Mouse (Mus musculus) frontal cortex, postnatal 25 days (tissue): ENCODE data around the gene Eif2a.

ENCODE experiments used
- DNase-seq, 2 experiments: peaks; one replicate each; pipeline ENCODE4 v3.0.0; 2022; ENCODE audit warnings: low spot score in 2 of 2

Gene Eif2a

DNA sequence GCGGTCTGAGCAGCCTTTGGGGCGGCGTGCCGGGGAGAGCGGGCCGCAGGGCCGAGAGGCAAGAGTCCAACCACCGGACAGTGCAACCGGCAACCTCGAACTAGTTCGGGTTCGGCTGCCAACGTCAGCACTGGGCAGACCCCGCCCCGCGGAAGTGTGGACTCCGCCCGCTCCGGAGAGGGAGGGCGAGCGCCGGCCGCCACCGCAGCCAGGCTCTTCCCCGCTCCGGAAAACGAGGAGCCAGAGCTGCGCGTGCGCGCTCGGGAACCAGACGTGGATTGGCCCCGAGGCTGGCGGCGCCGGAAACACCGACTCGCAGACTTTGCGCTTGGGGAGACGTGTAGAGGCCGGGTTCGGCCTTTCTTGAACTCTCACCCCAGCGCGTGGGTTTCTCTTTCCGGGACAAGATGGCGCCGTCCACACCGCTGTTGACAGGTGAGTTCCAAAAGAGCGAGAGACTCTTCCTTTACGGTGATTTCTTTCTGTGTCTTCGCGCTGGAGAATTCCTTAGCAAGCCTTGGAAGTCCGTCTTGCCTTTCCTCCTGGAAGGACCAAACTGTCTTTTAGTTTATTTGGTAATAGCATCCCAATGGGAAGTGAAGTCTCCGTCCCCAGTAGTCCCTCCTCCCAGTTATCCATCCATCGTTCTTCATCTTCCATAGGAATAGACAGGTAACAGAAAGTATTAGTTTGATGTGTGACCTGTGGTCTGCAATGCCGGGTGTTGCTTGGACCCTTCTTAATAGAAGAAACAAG is at the start of gene Eif2a, which contains the start of gene Serp1:
Gene Eif2a, plus strand, starts transcription at position 170 of the 756 bp plus-strand sequence.
Gene Serp1, minus strand, starts transcription at position 241 of the 756 bp plus-strand sequence.
- DNase-seq: peak; percentile 94 to 98

DNA sequence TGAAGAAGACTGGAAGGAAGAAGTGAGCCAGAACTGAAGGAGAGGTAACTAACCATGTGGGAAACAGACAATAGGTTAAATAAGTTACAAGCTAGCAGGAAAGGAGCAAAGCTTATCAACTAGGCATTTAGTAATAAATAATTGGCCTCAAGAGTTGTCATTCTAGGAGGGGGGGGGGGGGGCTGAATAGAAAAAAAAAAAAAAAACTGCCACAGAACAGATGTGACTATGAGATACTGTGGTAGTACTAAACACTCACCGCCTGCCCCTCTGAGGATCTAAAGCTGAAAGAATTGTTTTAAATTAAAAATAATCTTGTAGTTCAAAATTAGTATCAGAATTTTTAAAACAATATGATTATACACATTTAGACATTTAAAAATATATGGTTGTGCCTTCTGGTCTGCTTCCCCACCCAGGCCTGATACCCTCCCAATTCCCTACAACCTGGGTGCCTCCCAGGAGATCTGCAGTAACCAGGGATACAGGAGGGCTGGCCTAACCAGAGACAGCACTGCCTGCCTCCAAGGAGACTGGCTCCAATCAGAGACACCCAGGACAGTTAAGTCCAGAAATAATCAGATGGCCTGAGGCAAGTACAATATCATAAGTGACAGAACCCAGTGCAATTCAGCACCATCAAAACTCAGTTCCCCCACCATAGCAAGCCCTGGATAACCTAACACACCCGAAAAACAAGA is 46.7 kb upstream of the Eif2a start:
- no peak for DNase-seq

DNA sequence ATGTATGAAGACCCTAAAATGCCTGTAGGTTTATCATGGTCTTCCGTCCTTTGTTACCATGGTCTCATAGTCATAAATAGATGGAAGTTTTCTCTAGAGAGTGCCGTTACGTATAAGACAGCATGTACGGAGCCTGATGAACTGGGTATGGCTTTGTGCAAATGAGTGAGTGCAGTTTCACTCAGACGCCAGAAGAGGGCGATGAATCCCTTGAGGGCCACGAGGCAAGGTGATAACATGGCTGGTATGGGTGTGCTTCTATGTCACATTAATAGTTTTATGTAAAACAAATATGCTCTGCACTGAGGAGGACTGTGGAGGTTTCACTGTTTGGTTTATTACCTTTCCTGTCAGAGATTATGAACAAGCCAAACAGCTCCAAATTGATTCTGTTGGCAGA is 39.7 kb upstream of the Eif2a start:
- no peak for DNase-seq

DNA sequence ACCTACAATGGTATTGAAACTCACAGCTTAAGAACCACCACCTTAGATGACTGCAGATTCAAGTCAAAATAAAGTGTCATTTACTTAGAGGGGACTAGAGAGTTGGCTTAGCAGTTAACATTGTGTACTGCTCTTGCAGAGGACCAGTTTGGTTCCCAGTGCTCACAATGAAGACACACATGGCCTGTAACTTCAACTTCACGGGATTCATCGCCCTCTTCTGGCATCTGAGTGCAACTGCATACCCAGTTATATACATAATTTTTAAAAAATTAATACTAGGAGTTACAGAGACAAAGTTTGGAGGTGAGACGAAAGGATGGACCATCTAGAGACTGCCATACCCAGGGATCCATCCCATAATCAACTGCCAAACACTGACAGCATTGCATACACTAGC is 38.5 kb upstream of the Eif2a start:
- no peak for DNase-seq

DNA sequence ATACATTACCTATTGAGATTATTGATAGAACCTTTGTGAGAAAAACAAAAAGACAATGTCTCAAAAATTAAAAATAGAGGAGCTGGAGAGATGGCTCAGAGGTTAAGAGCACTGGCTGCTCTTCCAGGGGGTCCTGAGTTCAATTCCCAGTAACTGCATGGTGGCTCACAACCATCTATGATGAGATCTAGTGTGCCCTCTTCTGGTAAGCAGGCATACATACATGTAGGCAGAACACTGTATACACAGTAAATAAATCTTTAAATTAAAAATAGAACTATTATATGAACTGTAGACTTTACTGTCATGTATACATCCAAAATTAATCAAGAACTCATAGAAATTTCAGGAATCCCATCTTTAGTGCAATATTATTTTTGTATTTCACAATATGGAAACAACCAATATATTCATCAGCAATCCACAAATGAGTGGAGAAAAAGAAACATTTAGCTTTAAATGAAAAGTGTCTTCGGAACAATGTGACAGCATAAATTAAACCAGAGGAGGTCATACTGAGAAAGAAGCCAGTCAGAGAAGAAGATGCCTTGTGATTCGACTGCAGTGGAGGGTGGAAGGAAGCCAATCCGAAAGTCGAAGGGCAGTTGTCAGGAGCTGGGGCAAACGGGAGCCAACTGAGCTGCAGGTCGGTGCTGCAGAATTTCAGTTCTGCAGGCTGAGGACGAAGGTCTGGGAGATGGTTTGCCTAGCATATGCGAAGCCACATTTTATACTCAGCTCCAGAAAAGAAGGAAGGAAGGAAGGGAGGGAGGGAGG is 37.4 kb upstream of the Eif2a start:
- no peak for DNase-seq

DNA sequence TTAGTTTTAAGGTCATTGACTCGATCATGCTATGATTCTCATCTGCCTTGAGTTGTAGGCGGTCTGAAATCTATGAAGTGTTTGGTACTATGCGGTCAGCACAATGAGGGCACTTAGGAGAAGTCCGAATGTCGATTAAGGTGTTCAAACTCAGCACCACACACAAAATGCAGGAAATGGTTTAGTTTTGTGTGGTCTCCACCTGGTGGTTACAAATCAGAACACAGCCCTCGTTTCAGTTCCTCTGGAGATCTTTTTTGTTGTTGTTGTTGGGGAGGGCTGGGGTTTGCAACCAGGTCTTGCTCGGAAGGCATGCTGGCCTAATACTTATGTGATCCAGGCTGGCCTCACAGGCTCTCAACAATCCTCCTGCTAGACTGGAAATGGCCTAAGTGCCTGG is 34.8 kb upstream of the Eif2a start:
- peak in 1 of 2 experiments; percentile 11 for DNase-seq

DNA sequence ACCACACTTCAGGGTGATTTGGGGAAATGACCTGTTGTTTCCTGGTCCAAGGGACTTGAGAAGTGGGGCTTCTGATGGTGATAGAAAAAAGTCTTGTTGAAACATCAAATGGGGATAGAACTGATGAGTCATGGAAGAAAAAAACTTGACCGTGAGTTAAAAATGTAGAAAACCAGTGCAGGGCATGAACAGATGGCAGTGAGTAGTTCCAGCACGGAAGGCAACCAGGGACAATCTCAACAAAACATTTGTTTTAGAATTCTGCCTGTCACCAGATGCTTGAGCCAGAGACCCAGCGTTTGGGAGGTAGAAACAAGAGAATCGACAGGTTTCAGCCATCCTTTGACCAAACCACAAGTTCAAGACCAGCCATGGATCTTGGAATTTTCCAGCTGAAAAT is 32.0 kb upstream of the Eif2a start:
- peak in 1 of 2 experiments; percentile 9 for DNase-seq

DNA sequence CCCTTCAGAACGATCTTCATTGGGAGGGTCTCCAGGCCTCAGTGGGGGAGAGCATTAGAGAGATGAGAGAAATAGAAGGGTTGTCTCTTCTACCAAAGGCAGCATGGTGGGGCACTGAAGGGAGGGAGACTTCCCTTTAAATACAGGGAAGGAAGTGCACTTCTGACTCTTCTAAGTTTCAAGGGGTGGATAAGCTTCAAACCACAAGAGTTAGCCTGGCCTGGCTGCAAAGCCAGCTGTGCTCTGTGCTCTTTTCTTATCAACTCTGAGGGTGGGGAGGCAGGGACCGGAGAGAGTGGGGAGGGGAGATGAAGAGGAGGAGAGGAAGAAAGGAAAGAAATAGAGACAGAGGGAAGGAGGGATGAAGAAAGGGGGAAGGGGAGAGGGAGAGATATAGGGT is 23.7 kb upstream of the Eif2a start:
- no peak for DNase-seq

DNA sequence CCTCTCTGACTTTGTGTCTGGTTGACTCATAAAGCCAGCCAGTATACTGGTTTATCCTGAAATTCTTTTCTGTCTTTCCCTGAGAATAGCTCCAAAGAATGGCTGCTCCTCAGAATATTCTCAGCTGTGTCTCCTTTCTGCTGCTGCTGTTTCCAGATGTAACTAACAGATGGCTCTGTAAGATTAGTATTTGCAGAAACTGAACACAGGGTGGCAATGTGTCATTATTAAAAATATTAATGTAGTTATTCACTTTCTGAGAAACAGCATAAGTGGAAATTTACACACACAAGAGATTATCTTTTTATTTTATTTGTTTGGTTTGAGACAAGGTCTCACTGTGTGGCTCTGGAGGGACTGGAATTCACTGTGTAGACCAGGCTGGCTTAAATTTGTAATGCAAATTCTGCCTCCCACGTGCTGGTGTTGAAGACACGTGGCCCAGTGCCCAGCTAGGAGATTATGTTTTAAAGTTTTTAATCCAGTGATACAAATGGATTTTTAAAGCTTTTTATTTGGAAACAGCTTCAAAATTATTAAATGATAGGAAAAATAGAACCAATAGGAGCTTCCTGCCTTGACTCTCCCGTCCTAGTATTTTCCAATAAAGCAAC is 21.8 kb upstream of the Eif2a start:
- DNase-seq: no peak

DNA sequence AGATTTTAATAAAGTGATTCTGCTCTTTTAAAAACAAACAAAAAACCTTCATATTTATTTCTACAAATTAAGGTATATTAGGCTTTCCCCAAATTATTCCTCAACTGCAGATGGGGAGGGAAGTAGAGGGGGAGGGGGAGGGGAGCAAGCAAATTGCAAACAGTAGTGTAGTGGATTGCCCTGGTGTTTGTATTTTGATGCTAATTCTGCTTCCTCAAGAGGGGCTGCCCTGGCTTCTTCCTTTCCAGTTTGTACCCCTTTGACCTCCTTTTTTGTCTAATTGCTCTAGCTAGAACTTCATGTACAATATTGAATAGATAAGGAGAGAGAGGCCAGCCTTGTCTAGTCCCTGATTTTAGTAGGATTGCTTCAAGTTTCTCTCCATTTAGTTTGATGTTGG is 20.9 kb upstream of the Eif2a start:
- DNase-seq: no peak

DNA sequence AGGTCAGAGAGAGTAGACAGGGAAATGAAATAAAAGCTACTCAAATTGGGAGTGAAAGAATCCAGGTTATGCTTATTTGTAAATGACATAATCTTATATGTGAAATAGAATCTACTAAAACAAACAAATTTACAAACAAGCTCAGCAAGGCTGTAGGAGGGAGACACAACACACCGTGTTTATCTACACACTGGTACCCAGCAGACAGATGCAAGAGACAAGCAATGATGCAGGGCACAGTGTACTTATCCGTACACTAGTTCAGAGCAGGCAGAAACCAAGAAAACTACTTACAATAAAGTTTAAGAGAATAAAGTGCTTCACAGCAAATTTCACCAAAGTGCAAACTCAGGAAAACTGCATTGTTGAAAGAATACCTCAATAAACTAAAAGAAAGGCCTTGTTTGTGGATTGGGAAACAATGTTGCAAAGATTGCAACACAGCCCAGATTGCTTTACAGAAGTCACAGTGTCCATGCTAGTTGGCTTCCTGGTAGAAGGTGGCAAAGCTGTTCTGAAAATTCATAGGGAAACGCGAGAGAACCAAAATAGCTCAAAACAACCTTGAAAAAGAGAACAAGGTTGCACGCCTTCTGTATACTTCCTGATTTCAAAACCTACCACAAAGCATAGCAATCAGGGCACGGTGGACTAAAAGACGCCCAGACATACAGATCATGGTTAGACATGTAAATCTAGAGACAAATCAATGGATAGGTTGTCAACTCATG is 17.4 kb upstream of the Eif2a start:
- no peak for DNase-seq

DNA sequence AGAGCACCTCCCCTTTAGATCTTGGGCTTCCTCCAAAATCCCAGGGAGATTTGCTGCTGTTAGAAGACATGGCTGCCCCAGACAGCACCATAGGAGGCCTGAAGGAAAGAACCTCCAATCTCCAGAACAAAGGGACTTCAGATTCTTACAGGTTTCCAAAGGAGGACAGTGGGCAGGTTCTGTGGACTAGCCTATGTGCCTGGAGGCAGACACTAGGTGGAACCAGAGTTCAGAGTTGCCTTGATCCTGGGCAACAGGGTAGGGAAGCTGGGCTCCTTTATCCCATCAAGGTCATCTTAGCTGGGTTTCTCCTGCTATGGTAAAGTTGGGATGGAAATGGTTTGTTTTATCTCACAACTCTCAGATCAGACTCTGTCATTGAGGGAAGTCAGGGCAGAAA is 14.0 kb upstream of the Eif2a start:
- no peak for DNase-seq

DNA sequence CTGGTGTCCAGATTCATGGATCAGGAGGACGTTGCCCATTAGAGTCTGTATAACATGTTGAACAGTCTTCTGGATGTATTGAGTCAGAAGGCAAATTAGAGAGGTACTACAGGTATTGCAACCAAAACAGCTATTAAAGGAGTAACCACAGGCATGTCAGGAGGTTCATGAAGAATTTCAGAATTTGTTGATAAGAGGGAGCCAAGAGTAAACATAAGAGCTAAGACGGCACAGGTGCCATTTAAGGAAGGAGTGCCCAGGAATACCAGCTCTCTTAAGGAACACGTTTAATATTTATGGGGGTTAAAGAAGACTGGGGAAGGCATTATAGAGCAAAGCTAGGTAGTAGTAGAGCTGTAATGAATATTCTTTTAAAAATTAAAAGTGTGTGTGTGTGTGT is 12.9 kb upstream of the Eif2a start:
- DNase-seq: no peak

DNA sequence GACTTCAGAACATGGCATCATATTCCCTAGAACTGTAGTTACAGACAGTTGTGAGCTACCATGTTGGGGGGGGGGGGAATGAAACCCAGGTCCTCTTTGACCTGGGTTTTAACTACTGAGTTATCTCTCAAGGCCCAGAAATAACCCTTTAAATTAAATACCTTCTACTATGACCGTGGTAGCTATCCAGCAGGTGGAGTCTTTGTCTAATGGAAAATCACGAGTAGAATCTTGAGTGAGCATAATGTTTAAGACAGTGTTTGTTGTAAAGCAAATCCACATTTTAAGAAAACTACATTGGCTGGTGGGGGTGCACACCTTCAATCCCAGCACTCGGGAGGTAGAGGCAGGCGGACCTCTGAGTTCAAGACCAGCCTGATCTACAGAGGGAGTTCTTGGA is 12.1 kb upstream of the Eif2a start:
- DNase-seq: no peak

DNA sequence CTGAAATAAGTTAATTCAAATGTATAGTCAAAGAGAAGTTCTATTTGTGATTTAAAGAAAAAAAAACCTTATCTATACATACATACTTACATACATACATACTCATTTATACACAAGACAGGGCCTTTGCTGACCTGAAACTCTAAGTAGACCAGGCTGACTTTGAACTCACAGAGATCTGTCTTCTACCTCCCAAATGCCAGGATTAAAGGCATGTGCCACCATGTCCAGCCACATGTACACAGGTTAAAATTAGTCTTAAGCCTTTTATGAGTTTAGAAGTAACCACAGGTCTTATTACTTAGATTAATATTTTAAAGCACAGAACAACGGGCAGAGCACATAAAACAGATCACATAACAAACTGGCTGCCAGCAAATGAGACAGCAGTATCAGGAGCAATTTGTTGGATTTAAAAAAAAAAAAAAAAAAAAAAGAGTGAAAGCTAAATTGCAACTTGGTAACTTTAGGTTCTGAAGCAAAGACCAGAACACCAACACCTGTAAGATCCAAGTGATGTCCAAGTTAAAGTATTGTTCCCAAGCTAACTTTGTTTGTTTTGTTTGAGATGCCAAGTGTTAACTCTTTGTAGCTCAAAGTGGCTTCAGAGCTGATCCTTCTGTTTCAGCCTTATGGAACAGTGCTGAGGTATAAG is 9.5 kb upstream of the Eif2a start:
- no peak for DNase-seq

DNA sequence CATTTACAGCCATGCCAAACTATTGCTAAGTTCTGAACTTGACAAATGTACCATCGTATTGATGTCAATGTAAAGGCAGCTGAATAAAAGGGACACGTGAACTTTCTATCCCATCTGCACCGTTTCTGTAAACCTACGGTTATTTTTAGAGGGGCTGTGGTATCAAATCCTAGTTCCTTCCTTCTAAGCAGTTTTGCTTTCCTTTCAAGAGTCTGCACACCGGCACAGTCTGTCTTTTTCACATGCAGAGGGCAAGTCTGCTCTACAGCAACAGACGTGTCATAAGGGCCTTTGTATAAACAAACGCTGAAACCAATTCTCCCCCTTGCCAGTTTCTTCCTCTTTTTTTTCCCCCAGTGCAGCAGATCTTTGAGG is 9.0 kb upstream of the Eif2a start:
- no peak for DNase-seq

DNA sequence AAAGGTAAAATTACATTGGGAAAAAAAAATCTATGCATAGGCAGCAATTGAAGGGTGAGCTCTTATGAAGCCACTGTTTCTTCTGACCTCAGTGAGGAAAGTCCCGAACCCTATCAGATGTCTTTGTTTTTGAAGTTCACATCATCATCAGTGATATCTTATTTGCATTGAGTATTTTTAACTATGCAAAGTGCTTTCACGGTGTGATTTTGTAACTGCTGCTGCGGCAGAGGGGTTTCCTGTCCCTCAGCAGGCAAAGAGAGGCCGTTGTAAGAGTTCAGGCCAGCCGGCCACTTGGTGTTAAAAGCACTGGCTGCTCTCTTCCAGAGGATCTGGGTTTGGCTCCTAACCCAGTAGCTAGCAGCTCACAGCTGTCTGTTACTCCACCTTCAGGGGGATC is 8.4 kb upstream of the Eif2a start:
- no peak for DNase-seq

DNA sequence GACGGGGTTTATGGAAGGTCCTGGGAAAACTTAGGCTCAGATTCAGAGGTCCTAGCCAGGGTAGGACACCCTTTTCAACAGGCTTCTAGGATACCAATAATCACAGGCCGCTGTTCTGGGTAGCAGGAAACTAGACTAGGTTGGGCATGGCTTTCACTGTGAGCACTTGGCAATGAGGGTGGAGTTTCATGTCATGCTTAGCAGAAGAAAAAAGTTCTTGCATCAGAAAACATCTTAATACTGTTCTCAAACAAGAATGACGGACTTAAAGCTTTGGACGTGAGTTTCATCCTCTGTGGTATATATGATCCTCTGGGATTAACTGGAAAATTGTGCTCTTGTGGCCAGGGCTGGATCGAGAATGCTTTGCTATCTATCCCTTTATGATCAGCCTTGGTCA is 7.8 kb upstream of the Eif2a start:
- DNase-seq: no peak

DNA sequence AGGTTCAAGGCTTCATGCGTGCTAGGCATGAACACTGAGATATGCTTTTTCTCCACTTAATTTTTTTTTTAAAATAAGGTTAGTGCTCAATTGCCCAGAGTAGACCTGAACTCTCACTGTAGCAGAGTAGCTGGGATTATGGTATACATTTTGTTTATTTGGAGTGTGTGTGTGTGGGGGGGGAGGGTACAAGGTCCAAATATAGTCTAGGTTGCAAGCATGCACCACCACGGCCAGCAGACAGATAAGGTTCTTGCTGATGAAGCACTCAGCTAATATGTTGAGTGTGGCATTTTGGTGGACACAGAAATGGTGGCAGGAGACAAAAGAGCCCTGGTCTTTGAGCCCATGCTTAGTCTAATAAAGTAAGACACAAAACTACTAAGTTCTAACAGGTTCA is 6.7 kb upstream of the Eif2a start:
- DNase-seq: no peak

DNA sequence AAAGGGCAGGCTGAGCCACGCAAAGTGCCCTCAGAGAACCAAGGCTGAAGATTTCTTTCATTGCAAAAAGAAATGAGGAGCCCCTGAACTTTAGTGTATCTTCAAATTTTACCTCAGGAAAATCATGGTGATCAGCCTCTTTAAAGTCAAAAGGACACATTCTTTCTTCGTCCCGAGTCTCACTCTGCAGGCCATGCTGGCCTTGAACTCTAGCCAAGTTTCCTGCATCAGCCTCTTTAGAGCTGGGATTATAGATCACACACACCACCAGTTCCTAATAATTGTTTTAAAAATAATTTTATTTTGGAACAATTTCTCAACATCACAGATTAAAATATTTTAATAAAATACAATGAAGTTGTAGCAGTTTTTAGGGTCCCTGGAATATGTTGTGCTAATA is 6.1 kb upstream of the Eif2a start:
- no peak for DNase-seq

DNA sequence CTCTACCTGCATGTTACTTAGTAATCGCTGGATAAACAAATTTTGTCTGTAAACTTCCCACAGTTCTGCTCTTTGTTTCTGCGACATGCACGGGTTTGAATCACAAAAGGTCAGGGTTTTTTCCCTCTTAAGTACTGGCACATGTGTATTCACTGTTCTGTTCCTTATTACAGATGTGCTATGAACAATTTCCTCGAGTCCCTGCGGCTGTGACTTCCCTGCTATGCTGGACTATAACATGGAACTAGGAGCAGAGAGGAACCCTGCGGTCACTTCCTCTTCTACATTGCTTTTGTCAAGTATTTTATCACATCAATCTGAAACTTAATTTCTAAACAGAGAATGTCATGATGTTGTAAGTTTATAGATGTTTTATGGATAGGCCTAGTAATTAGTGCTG is 5.3 kb upstream of the Eif2a start:
- no peak for DNase-seq
